Mouse (Mus musculus) G1E-ER4 (cell line): ENCODE measurements around the gene Lgals1. TPM values are rescaled to one million over a fixed set of nuclear protein-coding genes. Genes with fewer than 3 reads are reported as not detected.

Source experiments
- GATA1 ChIP-seq: IDR thresholded peaks from one replicate; pipeline ENCODE4 v1.8.0; 2012; ENCODE audit warnings: low read length, inconsistent platforms
- polyA plus RNA-seq: library from polyadenylated mRNA; stranded (reverse); fragments of >175 nt; gene quantifications from 2 replicates; pipeline ENCODE4 v1.2.3, GENCODE M21; 2012

Lgals1 gene
- polyA plus RNA-seq, 1 experiment, result 423 TPM

DNA sequence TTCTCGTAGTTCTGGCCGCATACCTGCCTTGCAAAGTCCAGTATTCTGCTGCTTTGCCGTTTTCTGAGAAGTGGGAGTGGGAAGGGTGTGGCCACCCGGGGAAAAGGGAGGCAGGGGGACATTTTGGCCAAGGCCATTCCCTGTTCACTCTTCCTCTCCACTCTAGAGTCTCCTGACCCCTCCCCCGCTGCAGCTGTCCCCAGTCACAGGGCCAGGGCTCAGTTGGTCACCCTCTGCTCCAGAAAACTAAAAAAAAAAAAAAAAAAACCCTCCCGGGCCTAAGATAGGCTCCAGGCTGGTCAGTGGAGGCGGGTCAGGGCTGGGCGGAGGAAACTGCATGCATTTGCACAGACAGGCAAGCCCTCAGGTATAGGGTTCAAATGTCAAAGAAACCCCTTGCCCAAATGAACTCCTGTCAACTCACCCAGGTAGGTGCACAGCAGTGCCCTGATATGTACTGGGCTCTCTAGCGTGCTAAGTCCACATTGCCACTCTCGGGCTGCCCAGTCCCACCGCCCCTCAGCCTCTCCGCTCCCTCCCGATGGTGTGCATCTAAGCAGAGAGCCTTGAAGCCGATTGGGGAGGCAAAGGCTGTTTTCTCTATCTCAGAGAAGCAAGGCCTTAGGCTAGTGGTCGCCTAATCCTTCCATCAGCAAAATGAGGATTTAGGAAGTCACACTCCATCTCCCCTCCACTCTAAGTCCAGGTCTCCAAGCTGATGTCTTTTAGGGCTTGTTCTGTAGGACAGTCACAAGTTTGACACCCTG, 679 bp downstream of the Lgals1 start:
- no peak for TF ChIP-seq GATA1

GRCm38 (mm10) chr15:78927788-78928457, 1.4 kb downstream of the Lgals1 start:
- no peak for TF ChIP-seq GATA1

- TF ChIP-seq GATA1, result no peak
Observed at GRCm38 (mm10) chr15:78928539-78928938, 2.0 kb downstream of the Lgals1 start.

- TF ChIP-seq GATA1, result no peak
Observed at GRCm38 (mm10) chr15:78930192-78930706, 3.7 kb downstream of the Lgals1 start.

GRCm38 (mm10) chr15:78930801-78931426, 4.4 kb downstream of the Lgals1 start:
- TF ChIP-seq GATA1, result no peak

- TF ChIP-seq GATA1, result no peak
Observed at GRCm38 (mm10) chr15:78931577-78931976, 5.1 kb downstream of the Lgals1 start.

DNA sequence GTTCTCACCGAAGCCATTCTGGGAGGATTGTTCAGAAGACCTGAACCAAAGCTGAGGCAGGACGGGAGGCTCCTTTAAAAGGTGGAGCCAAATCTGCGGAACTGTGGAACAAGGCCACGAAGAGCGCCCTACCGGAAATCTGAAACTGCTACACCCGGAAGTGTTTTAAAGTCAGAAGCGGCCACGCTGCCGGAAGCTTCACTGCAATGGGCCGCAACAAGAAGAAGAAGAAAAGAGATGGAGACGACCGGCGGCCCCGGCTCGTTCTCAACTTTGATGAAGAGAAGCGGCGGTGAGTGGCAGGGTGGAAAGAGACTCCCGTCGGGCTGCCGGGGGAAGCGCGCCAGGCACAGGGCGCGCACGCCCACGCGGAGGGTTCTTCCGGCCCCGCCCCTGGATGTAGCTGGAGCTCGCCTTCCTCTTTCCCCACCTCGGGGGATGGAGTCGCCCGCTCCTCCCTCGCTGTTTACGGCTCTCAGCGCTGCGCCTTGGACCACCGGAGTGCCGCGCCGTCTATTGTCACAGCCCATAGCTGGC, 8.3 kb downstream of the Lgals1 start, which contains the start of gene Nol12:
Gene Nol12, plus strand, starts transcription at position 150 of the 537 bp plus-strand sequence.
- no peak for TF ChIP-seq GATA1

DNA sequence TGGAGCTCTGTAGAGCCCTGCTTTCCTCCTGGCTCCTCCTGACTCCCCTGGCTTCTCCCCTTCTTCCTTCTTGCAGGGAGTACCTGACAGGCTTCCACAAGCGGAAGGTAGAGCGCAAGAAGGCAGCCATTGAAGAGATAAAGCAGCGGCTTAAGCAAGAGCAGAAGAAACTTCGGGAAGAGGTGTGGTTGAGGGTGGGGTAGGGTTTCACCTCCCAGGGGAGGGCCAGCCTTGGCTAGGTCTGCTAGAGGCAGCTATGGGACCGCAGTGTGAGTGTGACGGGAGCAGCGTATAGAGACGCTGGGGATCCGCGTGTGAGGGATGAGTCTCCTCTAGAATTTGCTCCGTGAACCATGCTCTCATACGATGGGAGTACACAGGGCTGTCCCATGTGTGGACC, 9.9 kb downstream of the Lgals1 start:
- TF ChIP-seq GATA1, result no peak

- no peak for TF ChIP-seq GATA1
Observed at GRCm38 (mm10) chr15:78937311-78937710, 10.8 kb downstream of the Lgals1 start.

- no peak for TF ChIP-seq GATA1
Observed at GRCm38 (mm10) chr15:78937963-78938362, 11.4 kb downstream of the Lgals1 start.

DNA sequence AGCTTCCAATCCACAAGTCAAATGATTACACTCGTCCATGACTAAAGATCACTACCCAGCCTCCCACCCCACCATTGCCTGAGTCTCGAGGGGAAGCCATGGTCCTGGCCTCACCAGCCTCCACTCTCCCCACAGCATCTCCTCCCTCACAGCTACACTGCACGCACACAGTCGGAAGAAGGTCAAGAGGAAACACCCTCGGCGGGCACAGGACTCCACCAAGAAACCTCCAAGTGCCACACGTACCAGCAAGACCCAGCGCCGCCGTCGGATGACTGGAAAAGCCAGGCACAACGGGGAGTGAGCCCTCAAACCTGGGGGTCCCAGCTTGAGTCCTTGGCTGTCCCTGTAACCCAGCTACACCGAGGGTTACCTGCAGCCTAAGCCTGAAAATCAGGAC, 13.8 kb downstream of the Lgals1 start:
- TF ChIP-seq GATA1, result no peak

DNA sequence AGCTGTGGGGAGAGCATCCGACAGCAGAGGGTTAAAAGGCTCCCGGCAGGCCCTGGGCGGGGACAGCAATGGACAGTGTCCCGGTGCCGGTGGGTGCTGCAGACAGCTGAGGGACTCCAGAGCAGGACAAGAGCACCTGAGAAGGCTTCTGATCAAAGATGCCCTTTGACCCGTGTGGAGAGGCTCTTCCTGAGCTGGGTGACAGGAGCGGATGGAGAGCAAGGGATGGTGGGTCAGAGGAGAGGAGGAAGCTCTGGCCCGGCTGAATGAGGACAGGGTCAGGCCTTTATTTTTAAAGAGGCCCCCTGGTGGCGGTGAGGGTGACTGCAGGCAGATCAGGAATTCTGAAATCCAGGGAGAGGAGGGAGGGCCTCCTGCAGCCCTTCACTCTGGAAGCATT, 16.1 kb downstream of the Lgals1 start:
- no peak for TF ChIP-seq GATA1

GRCm38 (mm10) chr15:78946232-78946631, 19.7 kb downstream of the Lgals1 start:
- no peak for TF ChIP-seq GATA1

GRCm38 (mm10) chr15:78947657-78948056, 21.1 kb downstream of the Lgals1 start, which contains the start of gene Triobp:
Triobp (plus strand) TSS chr15:78947724.
- no peak for TF ChIP-seq GATA1

- no peak for TF ChIP-seq GATA1
Observed at GRCm38 (mm10) chr15:78948152-78948725, 21.7 kb downstream of the Lgals1 start.
